Comparison of ENCODE assay signal across 8 mouse cellular contexts in the genomic region with DNA sequence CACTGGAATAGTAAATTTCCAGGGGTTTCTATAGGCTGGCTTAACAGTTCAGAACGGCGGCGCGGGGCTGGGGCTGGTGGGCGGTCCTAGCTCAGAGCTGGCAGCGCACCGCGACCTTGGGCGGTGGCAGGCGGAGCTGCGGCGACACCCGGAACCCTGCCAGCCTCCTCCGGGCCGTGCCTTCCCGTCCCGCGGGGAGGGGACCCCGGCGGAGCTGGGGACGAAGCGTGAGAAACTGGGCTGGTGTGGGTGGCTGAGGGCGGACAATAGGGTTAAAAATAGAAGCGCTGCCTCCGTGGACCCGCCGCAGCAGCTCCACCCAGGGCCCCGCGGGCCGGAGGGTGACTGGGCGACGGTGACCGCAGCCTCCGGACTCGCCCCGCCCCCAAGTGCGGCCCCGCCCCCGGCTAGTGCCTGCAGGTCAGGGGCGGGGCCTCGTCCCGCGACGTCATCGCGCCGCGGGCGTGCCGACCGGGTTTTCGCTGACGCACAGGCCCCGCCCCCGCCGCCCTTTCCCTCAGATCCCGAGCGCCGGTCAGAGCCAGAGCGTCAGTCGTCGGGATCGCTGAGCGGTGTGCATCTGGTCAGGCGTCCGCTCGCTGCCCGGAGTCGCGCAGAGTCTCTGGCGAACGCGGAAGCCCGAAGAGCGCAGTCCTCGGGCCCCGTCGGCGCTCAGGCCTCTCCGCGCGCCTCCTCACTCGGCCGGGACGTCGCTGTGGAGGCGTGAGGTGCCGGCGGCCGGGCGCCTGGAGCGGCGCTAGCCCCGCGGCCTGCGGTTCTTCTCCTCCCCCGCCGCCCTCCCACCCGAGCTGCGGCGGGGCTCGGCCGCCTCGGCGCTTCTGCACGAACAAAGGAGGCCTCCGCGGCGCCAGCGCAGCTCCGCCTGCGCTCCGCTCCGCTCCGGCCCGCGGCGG. TPM values are rescaled to one million over a fixed set of nuclear protein-coding genes. Genes with fewer than 3 reads are reported as not detected.
DNase-seq lines count a peak whose midpoint lies in the region; ATAC-seq lines count a peak whose summit lies in the region.

Gene Zfand5, plus strand, starts transcription at position 538 of the 914 bp plus-strand sequence.

- H3K36me3 ChIP-seq in heart, embryonic 13.5 days: peaks cover 8% of the 10 kb centered on the region
- peaks cover 8% of the 10 kb centered on the region for H3K36me3 ChIP-seq in liver, embryonic 12.5 days
- peaks cover 3% of the 10 kb centered on the region; the same call in 1 of the 2 replicates for H3K36me3 ChIP-seq in stomach, embryonic 15.5 days

- no peaks in the 10 kb centered on the region for H3K27me3 ChIP-seq in heart, embryonic 13.5 days (replicated peaks)
- H3K27me3 ChIP-seq in liver, embryonic 12.5 days (replicated peaks): no peaks in the 10 kb centered on the region
- H3K27me3 ChIP-seq in stomach, embryonic 15.5 days (replicated peaks): no peaks in the 10 kb centered on the region

- DNase-seq in CD4-positive helper T cell, adult 2 months (ENCODE audit: low read depth, low spot score): peak; percentile 95
- peak; percentile 87 for DNase-seq in brain, embryonic 18.5 days (ENCODE audit: low read depth, low spot score)
- peak; percentile 100 for DNase-seq in kidney, postnatal 10 days
- DNase-seq in natural killer cell, adult 2 months (ENCODE audit: low spot score in 2 of 2): peak; percentile 98

- WGBS in heart, embryonic 13.5 days: under 1% methylated on average over 115 of the region's 118 CpGs
- 0% methylated on average over 78 of the region's 118 CpGs for WGBS in liver, embryonic 12.5 days (ENCODE audit: insufficient replicate concordance)
- WGBS in stomach, embryonic 15.5 days: 0% methylated on average over 109 of the region's 118 CpGs

- peaks cover 22% of the 10 kb centered on the region for H3K4me1 ChIP-seq in heart, embryonic 13.5 days
- peaks cover 23% of the 10 kb centered on the region for H3K4me1 ChIP-seq in liver, embryonic 12.5 days
- H3K4me1 ChIP-seq in stomach, embryonic 15.5 days: peaks cover 5% of the 10 kb centered on the region; the same call in 1 of the 2 replicates

- ATAC-seq in erythroid progenitor cell, adult 5-6 weeks (replicated peaks; ENCODE audit: low FRiP score, poor library complexity, severe bottlenecking): peak; percentile 87
- peak; percentile 91 for ATAC-seq in heart, embryonic 13.5 days (ENCODE audit: extremely low read depth, insufficient number of reproducible peaks, low FRiP score, low TSS enrichment)
- ATAC-seq in liver, embryonic 12.5 days: peak; percentile 88
- peak; percentile 93 for ATAC-seq in stomach, embryonic 15.5 days (ENCODE audit: insufficient read depth, low FRiP score, low read depth)

- H3K4me3 ChIP-seq in heart, embryonic 13.5 days: peak within 1 kb of the TSS; percentile 92
- H3K4me3 ChIP-seq in liver, embryonic 12.5 days: peak within 1 kb of the TSS; percentile 99
- H3K4me3 ChIP-seq in stomach, embryonic 15.5 days (replicated peaks): peak within 1 kb of the TSS; percentile 91

- H3K9me3 ChIP-seq in heart, embryonic 13.5 days: no peaks in the 10 kb centered on the region
- H3K9me3 ChIP-seq in liver, embryonic 12.5 days (replicated peaks): no peaks in the 10 kb centered on the region
- no peaks in the 10 kb centered on the region for H3K9me3 ChIP-seq in stomach, embryonic 15.5 days

- peak within 1 kb of the TSS; percentile 100 for H3K9ac ChIP-seq in heart, embryonic 13.5 days
- peak within 1 kb of the TSS; percentile 100 for H3K9ac ChIP-seq in liver, embryonic 12.5 days
- H3K9ac ChIP-seq in stomach, embryonic 15.5 days: peak within 1 kb of the TSS; percentile 99

- peak within 1 kb of the TSS; percentile 89 for H3K4me2 ChIP-seq in heart, embryonic 13.5 days
- H3K4me2 ChIP-seq in liver, embryonic 12.5 days: peak within 1 kb of the TSS; percentile 86
- peak within 1 kb of the TSS; percentile 62 for H3K4me2 ChIP-seq in stomach, embryonic 15.5 days

- H3K27ac ChIP-seq in heart, embryonic 13.5 days (replicated peaks): peak within 1 kb of the TSS; percentile 99
- peak within 1 kb of the TSS; percentile 100 for H3K27ac ChIP-seq in liver, embryonic 12.5 days
- H3K27ac ChIP-seq in stomach, embryonic 15.5 days: peak within 1 kb of the TSS; percentile 100

RNA-seq across cellular contexts. Expression of gene Zfand5, which starts in this region (rescaled TPM):
- total RNA-seq in erythroid progenitor cell, adult 5-6 weeks (2015; ENCODE audit: low replicate concordance): 70.6 and 75.9 TPM in 2 replicates
- 45.8 and 89.8 TPM in 2 replicates for total RNA-seq in erythroid progenitor cell, adult 5-6 weeks (2017; ENCODE audit: low replicate concordance)
- 80.9 and 88.1 TPM in 2 replicates for polyA plus RNA-seq in heart, embryonic 13.5 days (2015; fragmentation: Nextera tagmentation; extraction: Ambion mirVana)
- 62.0 and 63.3 TPM in 2 replicates for polyA plus RNA-seq in liver, embryonic 12.5 days (2016; fragmentation: Nextera tagmentation; extraction: Ambion mirVana)
- 82.9 and 87.9 TPM in 2 replicates for polyA plus RNA-seq in stomach, embryonic 15.5 days (2015; fragmentation: Nextera tagmentation; extraction: Ambion mirVana)

Comparison
In these comparisons a context has a peak if more than half of its experiments do, and no peak if none do; other contexts are left out.
1. Peak in every context shown above with its lines: DNase-seq, ATAC-seq, H3K4me3 ChIP-seq and H3K27ac ChIP-seq.